Mouse (Mus musculus) brain, embryonic 14.5 days (tissue): ENCODE measurements at regions not wholly inside any gene's neighbourhood (a gene's known extent, or its start where the extent isn't known, plus 50 kb on each side); places are given as distances from the start of the nearest gene placed in this dataset.

Source experiments
- CTCF ChIP-seq: fragments of 200-500 bp; IDR thresholded peaks from 2 replicates; pipeline ENCODE4 v1.5.1; 2012; ENCODE audit warnings: inconsistent platforms, mild to moderate bottlenecking, moderate library complexity, borderline replicate concordance; ENCODE audit not compliant: insufficient read depth, insufficient read length; ENCODE audit errors: extremely low read depth
- POLR2A ChIP-seq: fragments of 200-500 bp; IDR thresholded peaks from 2 replicates; pipeline ENCODE4 v1.6.1; 2012; ENCODE audit warnings: mild to moderate bottlenecking, inconsistent platforms, borderline replicate concordance; ENCODE audit not compliant: poor library complexity, insufficient read depth, insufficient read length, severe bottlenecking; ENCODE audit errors: extremely low read depth

- TF ChIP-seq CTCF = no peak
- no peak for TF ChIP-seq POLR2A
These were observed 91.2 kb upstream of the Clec14a start for GRCm38 (mm10) chr12:58360258-58360657.
